Mouse (Mus musculus) G1E (cell line): Measurements from ENCODE around the gene Itgad.

ENCODE experiments used
- CTCF ChIP-seq: IDR thresholded peaks from 2 replicates; pipeline ENCODE4 v1.5.1; 2012; ENCODE audit warnings: low read depth, low read length, inconsistent platforms, mixed read lengths
- GATA1 ChIP-seq: IDR thresholded peaks from 2 replicates; pipeline ENCODE4 v1.6.1; 2012; ENCODE audit warnings: borderline replicate concordance, low read length, inconsistent platforms, mixed read lengths
- GATA2 ChIP-seq: IDR thresholded peaks from 2 replicates; pipeline ENCODE4 v1.6.1; 2012; ENCODE audit warnings: low read depth, low read length, inconsistent platforms, borderline replicate concordance

- TF ChIP-seq CTCF (no peak), GATA1 (no peak), GATA2 (no peak)
Measured at GRCm38 (mm10) chr7:128180546-128180945, 26.4 kb downstream of the Itgad start.
